Mouse (Mus musculus) hindbrain, embryonic 15.5 days (tissue): Measurements from ENCODE around the gene Dmrtb1. TPM values are rescaled to one million over a fixed set of nuclear protein-coding genes. Genes with fewer than 3 reads are reported as not detected.

ENCODE experiments used
- ATAC-seq: fragments of 200-750 bp; cut with Nextera tagmentation; 2 replicates; pipeline ENCODE4 v1.8.0; 2017; ENCODE audit warnings: low read depth, moderate number of reproducible peaks, moderate TSS enrichment; ENCODE audit not compliant: low FRiP score
- H3K27ac ChIP-seq: fragments of 300-500 bp; sonication (generic); replicated peaks from 2 replicates; pipeline ENCODE4 v1.5.1; 2015; ENCODE audit warnings: mild to moderate bottlenecking, inconsistent platforms
- H3K27me3 ChIP-seq: fragments of 300-500 bp; sonication (generic); 2 replicates; pipeline ENCODE4 v1.6.1; 2015; ENCODE audit warnings: control low read depth, inconsistent platforms
- H3K36me3 ChIP-seq: fragments of 300-500 bp; sonication (generic); 2 replicates; pipeline ENCODE4 v1.6.1; 2015; ENCODE audit warnings: control low read depth, inconsistent platforms
- H3K4me1 ChIP-seq: fragments of 300-500 bp; sonication (generic); replicated peaks from 2 replicates; pipeline ENCODE4 v1.6.1; 2015; ENCODE audit warnings: control low read depth, inconsistent platforms
- H3K4me2 ChIP-seq: fragments of 300-500 bp; sonication (generic); 2 replicates; pipeline ENCODE4 v1.6.1; 2015; ENCODE audit warnings: moderate library complexity, mild to moderate bottlenecking, inconsistent platforms
- H3K4me3 ChIP-seq: fragments of 300-500 bp; sonication (generic); 2 replicates; pipeline ENCODE4 v1.5.1; 2015; ENCODE audit warnings: mild to moderate bottlenecking, inconsistent platforms
- H3K9ac ChIP-seq: fragments of 300-500 bp; sonication (generic); 2 replicates; pipeline ENCODE4 v1.6.1; 2015; ENCODE audit warnings: inconsistent platforms
- H3K9me3 ChIP-seq: fragments of 300-500 bp; sonication (generic); 2 replicates; pipeline ENCODE4 v1.6.1; 2016; ENCODE audit warnings: control low read depth, inconsistent platforms
- WGBS: fragments of 180-500 bp; shearing (Covaris S2); methylation state at CpG from one replicate; pipeline ENCODE4 v1.1.7; 2015; 5-methylcytosine and 5-hydroxymethylcytosine counted together
- polyA plus RNA-seq: library from polyadenylated mRNA; unstranded; fragments of >200 nt; fragmentation: Nextera tagmentation; extraction: Ambion mirVana; gene quantifications from 2 replicates; pipeline ENCODE4 v1.2.1, GENCODE M21; 2015

Gene Dmrtb1
- polyA plus RNA-seq, 1 experiment from 2014 or later: 15.8 TPM

DNA sequence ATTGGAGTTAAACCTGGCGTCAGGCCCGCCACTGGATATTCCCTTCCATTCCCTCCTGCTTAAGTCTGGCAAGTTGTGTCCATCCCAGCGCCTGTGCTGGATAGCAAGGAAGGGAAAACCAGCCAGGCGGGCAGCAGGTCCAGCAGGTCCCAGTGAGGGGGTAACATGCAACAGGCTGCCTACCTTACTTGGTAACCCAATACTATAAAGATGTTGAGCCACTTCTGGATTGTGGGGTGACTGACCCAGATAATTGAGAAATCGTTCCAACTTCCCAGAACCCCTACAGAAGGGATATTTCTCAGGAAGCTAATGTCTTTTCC lies 9.7 kb downstream of the Dmrtb1 start:
- Histone ChIP-seq H3K4me2 (peak overlapping the region; percentile 50), H3K4me3 (peak overlapping the region; percentile 14; the same call in 1 of the 2 replicates), H3K9ac (0 out of 2 replicates have a peak overlapping the region, but pooled peaks have one; percentile 8), H3K9me3 (no peaks in the 10 kb centered on the region), H3K36me3 (no peaks in the 10 kb centered on the region), H3K27ac (peak overlapping the region; percentile 88), H3K4me1 (peaks cover 12% of the 10 kb centered on the region), H3K27me3 (no peaks in the 10 kb centered on the region)
- 24% methylated on average over 5 of the region's 5 CpGs for WGBS
- ATAC-seq: no peak

DNA sequence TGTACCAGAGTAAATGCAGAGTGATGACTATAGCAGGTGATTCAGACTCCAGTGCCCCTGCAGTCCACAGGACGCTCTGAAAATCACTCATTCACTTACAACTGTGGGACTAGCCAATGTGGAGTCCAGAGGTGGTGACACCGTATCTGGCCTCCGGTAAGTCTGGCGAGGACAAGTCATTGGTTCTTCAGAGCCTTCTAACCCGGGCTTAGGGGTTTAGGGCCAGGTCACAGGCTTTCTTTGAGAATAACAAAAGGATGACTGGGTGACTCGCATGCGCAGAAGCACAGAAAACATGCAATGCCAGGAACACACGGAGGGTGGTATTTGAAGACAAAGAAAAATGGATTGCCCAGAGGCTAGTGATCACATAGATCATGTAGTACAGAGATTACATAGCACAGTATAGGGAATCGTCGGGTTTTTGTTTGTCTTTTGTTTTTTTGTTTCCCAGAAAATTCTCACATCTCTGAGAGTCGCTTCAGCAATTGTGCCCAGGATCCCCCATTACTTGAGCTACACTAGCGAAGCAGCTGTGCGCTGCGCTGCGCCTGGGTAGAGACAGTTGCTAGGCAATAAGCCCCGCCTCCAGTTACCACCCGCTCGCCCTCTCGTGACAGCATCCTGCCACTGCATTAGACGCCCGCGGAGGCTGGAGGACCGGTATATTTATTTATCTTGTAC lies 10.2 kb downstream of the Dmrtb1 start:
- Histone ChIP-seq H3K4me2 (peak overlapping the region; percentile 50), H3K9ac (peak overlapping the region; percentile 18; the same call in 1 of the 2 replicates), H3K4me1 (peaks cover 12% of the 10 kb centered on the region), H3K27me3 (no peaks in the 10 kb centered on the region), H3K4me3 (peak overlapping the region; percentile 14), H3K27ac (peak overlapping the region; percentile 88), H3K9me3 (no peaks in the 10 kb centered on the region), H3K36me3 (no peaks in the 10 kb centered on the region)
- peak; percentile 95 for ATAC-seq
- 6% methylated on average over 23 of the region's 23 CpGs for WGBS

DNA sequence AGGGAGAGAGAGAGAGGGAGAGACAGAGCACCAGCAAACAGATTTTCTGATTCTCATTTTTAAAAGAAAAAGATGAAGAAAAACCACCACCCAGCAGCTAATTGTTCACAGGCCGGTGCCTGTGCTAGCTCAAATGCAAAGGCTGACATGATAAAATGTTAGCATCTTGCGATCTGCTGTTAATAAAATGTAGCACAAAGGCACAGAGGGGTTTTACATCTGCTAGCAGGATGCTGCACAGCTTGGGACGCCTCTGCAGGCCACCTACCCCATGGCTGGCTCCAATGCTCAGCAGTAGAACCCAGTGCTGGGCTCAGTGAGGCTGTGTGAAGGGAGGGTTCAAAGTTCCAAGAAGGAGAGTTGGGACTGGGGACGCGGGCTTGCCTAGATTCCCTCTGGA lies 13.3 kb downstream of the Dmrtb1 start:
- H3K27ac ChIP-seq: no peak overlapping the region
- WGBS: 58% methylated on average over 5 of the region's 5 CpGs

DNA sequence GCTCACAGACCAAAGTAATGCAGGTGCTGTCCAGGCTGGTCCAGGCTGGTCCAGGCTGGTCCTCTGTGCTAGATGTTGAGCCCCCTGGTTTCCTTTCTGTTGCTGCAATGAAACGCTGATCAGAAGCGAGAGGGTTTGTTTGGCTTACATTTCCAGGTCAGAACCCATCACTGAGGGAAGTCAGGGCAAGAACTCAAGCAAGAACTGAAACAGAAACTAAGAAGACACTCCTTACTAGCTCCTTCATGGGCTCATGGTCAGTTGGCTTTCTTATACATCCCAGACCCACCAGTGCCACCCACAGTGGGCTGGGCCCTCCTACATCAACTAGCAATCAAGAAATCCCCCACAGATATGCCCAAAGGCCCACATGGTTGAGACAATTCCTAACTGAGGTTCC lies 15.5 kb downstream of the Dmrtb1 start:
- H3K9ac ChIP-seq: no peak overlapping the region
- no peak overlapping the region for H3K27ac ChIP-seq
- WGBS: 98% methylated on average over 2 of the region's 2 CpGs
- no peaks in the 10 kb centered on the region for H3K27me3 ChIP-seq
- H3K4me2 ChIP-seq: no peak overlapping the region
- peaks cover 2% of the 10 kb centered on the region for H3K4me1 ChIP-seq
- ATAC-seq: no peak
- no peaks in the 10 kb centered on the region for H3K9me3 ChIP-seq
- H3K36me3 ChIP-seq: no peaks in the 10 kb centered on the region
- no peak overlapping the region for H3K4me3 ChIP-seq

More for the DNA sequence above, 13.3 kb downstream of the Dmrtb1 start:
- Histone ChIP-seq H3K9ac (no peak overlapping the region), H3K4me2 (no peak overlapping the region), H3K4me3 (no peak overlapping the region), H3K4me1 (peaks cover 12% of the 10 kb centered on the region), H3K9me3 (no peaks in the 10 kb centered on the region), H3K27me3 (no peaks in the 10 kb centered on the region), H3K36me3 (no peaks in the 10 kb centered on the region)
- ATAC-seq: no peak

DNA sequence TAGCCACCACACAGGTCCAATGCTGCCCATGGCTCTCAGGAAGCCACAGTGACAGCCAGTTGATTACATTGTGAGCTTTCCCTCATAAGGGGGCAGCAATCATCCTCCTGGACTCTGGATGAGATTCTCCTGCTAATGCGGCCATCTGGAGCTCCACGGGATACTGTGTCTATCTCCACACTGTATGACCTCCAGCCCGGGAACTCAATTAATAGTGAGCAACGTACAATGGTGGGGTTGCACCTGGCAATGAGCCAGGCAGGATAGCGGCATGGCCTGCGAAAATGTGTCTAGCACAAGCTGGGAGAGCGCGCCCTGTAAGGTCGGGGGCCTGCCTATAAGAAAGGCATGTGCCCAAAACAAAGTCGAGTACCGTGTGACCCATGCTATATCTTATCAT lies 23.4 kb downstream of the Dmrtb1 start:
- ATAC-seq: peak; percentile 45; the same call in 1 of the 2 replicates
- Histone ChIP-seq H3K27ac (no peak overlapping the region), H3K9ac (no peak overlapping the region), H3K9me3 (no peaks in the 10 kb centered on the region), H3K4me2 (no peak overlapping the region), H3K27me3 (no peaks in the 10 kb centered on the region), H3K36me3 (no peaks in the 10 kb centered on the region), H3K4me1 (no peaks in the 10 kb centered on the region), H3K4me3 (no peak overlapping the region)
- WGBS: 59% methylated on average over 11 of the region's 11 CpGs

DNA sequence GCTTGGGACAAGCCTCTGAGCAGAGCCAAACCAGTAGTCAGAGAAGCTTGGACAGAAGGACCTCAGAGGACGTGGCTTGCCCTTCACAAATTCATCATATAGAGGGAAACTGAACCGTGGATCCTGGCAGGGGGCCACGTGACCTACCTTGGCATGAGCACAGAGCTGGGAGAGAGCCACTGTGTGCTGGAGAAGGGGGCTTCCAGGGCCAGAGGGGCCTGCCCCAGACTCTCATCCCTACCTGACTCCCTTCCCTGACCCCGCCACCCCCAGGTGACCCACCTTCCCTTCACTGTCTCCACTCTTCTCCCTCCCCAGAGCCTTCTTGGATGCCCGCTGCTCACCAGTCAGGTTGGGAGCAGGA lies 30.8 kb downstream of the Dmrtb1 start:
- Histone ChIP-seq H3K9me3 (no peaks in the 10 kb centered on the region), H3K4me1 (peaks cover 16% of the 10 kb centered on the region), H3K36me3 (no peaks in the 10 kb centered on the region), H3K4me2 (no peak overlapping the region), H3K27ac (no peak overlapping the region), H3K4me3 (no peak overlapping the region), H3K9ac (no peak overlapping the region), H3K27me3 (no peaks in the 10 kb centered on the region)
- 49% methylated on average over 4 of the region's 5 CpGs for WGBS
- 0 out of 2 replicates have a peak, but pooled peaks have one; percentile 5 for ATAC-seq

DNA sequence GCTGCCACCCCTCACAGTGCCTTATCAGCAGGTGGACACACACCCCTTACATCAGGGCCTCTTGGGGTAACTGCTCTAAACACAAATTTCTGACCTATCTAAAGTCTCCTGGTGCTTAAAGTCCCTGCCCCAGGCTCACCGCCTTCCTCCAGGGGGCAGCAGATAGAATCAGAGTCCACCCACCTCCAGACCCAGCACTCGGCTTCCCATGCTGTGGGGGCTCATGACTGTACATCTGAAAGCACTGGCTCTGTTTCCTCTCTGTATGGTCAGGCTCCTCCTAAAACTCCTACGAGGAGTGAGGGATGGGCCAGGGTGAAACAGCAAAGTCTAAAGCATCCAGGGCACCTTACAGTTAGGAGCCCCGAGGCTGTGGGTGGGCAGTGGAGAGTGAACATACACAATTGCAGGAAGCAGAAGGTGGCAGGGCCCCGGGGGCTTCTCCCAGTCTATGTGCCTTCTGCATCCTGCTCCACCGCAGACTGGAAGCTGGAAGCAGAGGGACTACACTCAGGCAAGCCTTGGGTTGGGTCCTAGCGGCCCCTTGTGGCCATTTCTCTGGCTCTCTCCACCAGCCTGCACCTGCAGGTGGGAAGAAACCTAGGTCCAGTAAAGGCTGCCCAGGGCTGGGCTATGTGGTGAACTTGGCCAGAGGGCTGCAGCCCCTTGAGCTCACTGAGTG lies 31.3 kb downstream of the Dmrtb1 start:
- Histone ChIP-seq H3K9ac (no peak overlapping the region), H3K9me3 (no peaks in the 10 kb centered on the region), H3K4me1 (peaks cover 16% of the 10 kb centered on the region), H3K36me3 (no peaks in the 10 kb centered on the region), H3K4me2 (no peak overlapping the region), H3K27me3 (no peaks in the 10 kb centered on the region), H3K4me3 (no peak overlapping the region), H3K27ac (no peak overlapping the region)
- ATAC-seq: peak; percentile 90
- 10% methylated on average over 7 of the region's 7 CpGs for WGBS

DNA sequence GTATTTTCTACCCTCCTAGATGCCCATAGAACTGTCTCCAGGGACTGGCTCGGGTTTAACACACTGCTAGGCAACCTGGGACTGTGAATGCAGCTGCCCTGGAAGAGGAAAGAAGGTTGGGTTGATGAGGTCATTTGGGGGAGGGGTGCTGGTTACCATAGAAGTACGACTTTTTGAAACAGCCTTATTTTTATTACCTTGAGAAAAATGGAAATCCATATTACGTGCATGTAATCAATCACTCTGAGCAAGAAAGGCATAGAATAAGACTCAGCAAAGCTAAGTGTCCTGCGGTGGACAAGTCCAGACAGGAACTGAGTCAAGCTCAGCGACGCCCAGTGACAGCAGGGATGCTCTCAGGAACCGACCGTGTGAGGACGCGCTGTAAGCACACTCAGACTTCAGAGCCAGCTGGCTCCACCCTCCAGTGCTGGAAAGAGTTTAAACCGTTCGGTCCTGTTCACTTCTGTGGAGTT lies 33.0 kb downstream of the Dmrtb1 start:
- WGBS: 16% methylated on average over 12 of the region's 12 CpGs

DNA sequence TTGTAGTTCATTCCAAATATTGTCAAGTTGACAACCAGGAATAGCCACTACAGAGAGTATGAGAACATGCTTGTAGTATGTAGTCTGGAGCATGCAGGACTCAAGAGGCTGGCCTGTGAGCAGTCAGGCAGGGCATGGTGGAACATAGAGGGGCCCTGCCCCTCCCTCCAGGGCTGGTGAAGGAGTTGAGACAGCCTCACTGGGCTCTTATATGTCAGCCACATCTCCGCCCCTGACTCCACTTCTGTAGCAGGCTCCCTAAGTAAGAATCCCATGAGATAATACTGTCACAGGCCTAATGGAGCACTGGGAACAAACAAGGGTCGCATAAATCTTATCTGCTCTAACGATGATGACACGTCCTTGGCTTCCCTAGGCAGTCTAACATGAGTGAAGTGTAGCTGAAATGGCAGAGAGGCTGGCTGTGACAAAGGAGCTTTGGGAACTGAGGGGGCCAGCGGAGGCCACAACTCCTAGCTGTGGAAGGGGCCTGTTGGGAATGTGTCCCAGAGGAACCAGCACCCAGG lies 35.0 kb downstream of the Dmrtb1 start:
- Histone ChIP-seq H3K27me3 (no peaks in the 10 kb centered on the region), H3K4me3 (no peak overlapping the region), H3K27ac (no peak overlapping the region), H3K9ac (no peak overlapping the region), H3K4me1 (peaks cover 16% of the 10 kb centered on the region), H3K4me2 (no peak overlapping the region), H3K36me3 (no peaks in the 10 kb centered on the region), H3K9me3 (no peaks in the 10 kb centered on the region)
- 75% methylated on average over 5 of the region's 5 CpGs for WGBS
- ATAC-seq: no peak

More for the DNA sequence above, 33.0 kb downstream of the Dmrtb1 start:
- Histone ChIP-seq H3K4me3 (no peak overlapping the region), H3K4me2 (no peak overlapping the region), H3K36me3 (no peaks in the 10 kb centered on the region), H3K27me3 (no peaks in the 10 kb centered on the region), H3K27ac (no peak overlapping the region), H3K4me1 (peaks cover 16% of the 10 kb centered on the region), H3K9ac (no peak overlapping the region), H3K9me3 (no peaks in the 10 kb centered on the region)
- ATAC-seq: 0 out of 2 replicates have a peak, but pooled peaks have one; percentile 49

DNA sequence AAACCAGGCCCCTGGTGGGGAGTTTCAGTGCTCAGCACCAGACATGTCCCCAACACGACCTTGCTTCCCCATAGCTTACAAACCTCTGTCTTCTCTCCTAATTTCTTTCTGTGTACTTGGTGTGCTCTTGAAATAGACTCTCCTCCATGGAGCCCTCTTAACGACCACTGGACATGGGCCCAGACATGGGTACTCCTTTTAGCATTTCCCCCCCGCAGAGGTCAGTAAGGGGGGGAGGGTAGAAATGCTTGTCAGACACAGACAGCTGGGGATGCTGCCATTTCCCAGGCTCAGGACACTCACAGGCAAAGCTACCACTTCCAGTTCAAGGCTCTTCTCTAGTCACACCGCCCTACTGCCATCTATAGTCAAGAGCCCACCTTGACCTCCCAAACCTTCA lies 42.4 kb downstream of the Dmrtb1 start:
- Histone ChIP-seq H3K9ac (no peak overlapping the region), H3K4me2 (no peak overlapping the region), H3K9me3 (no peaks in the 10 kb centered on the region), H3K4me3 (no peak overlapping the region), H3K4me1 (0 out of 2 replicates have a peak, but pooled peaks cover 7% of the 10 kb centered on the region), H3K27me3 (no peaks in the 10 kb centered on the region), H3K27ac (no peak overlapping the region), H3K36me3 (no peaks in the 10 kb centered on the region)
- WGBS: 76% methylated on average over 4 of the region's 4 CpGs
- no peak for ATAC-seq

DNA sequence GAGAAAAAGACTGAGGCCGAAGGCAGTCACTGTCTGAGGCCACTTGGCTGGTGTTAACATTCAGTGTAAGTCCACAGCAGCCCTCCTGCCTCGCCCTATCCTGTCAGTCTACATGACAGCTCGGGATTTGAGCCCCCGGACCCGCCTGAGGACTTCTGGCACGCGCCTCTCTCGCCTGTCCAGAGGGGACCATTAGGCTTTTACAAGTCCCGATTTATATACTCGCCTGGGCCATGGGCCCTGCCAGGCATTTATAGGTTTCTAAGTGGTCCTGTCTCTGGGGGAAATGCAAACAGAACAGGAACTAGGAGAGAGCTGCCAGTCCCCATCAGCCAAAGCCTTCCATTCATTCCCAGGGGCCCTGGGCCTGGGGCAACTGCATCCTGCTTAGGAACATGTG lies 45.7 kb downstream of the Dmrtb1 start:
- 60% methylated on average over 10 of the region's 10 CpGs for WGBS
- H3K27ac ChIP-seq: no peak overlapping the region

DNA sequence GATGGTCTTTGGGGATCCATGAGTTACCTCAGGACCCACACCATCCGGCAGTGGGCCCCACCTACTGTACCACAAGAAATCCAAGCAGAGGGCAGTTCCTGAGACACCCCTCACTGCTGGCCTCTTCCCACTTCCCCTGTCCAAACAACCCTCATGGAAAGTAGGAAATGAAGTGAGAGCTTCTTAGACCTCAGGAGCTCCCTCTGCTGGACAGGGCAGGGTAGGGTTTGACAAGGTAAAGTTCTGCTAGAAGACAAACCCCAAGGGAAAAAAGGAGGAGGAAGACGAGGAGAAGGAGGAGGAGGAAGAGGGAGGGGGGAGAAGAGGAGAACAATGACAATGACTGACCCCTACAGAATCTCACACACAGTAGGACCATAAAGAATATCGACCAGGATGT lies 46.4 kb downstream of the Dmrtb1 start:
- 65% methylated on average over 3 of the region's 3 CpGs for WGBS
- no peaks in the 10 kb centered on the region for H3K27me3 ChIP-seq
- no peak for ATAC-seq

More for the DNA sequence above, 45.7 kb downstream of the Dmrtb1 start:
- H3K4me1 ChIP-seq: 0 out of 2 replicates have a peak, but pooled peaks cover 7% of the 10 kb centered on the region
- H3K27me3 ChIP-seq: no peaks in the 10 kb centered on the region
- H3K9ac ChIP-seq: no peak overlapping the region
- H3K4me3 ChIP-seq: no peak overlapping the region
- no peak overlapping the region for H3K4me2 ChIP-seq
- ATAC-seq: 0 out of 2 replicates have a peak, but pooled peaks have one; percentile 50
- no peaks in the 10 kb centered on the region for H3K36me3 ChIP-seq
- no peaks in the 10 kb centered on the region for H3K9me3 ChIP-seq

More for the DNA sequence above, 46.4 kb downstream of the Dmrtb1 start:
- Histone ChIP-seq H3K4me3 (no peak overlapping the region), H3K9me3 (no peaks in the 10 kb centered on the region), H3K4me2 (no peak overlapping the region), H3K36me3 (no peaks in the 10 kb centered on the region), H3K9ac (no peak overlapping the region), H3K27ac (no peak overlapping the region), H3K4me1 (0 out of 2 replicates have a peak, but pooled peaks cover 7% of the 10 kb centered on the region)
